Comparison of ENCODE assay signal across 9 mouse cellular contexts in genomic region chr11:114662746-114663362, GRCm38 (mm10). TPM values are rescaled to one million over a fixed set of nuclear protein-coding genes. Genes with fewer than 3 reads are reported as not detected.
DNase-seq lines count a peak whose midpoint lies in the region; ATAC-seq and TF ChIP-seq lines count a peak whose summit lies in the region.
"Had no signal": no experiment of that assay in that cellular context is flagged by ENCODE, and none has a peak within 500 bp of the region (broad histone marks: within the 10 kb centered on the region; RNA-seq: fewer than 3 reads in every experiment).

No protein-coding gene starts in this region.

- peak; percentile 50 for TF ChIP-seq RAD21 in MEL (IDR thresholded peaks at IDR 0.05; ENCODE audit: low read depth, low read length)

- H3K9ac ChIP-seq in liver, embryonic 11.5 days (ENCODE audit: low read depth, low read length), result no peak overlapping the region
- no peak overlapping the region for H3K9ac ChIP-seq in MEL (ENCODE audit: control insufficient read depth, low read depth, low read length, poor library complexity, severe bottlenecking)
- H3K9ac ChIP-seq in liver, postnatal 0 days (replicated peaks), result no peak overlapping the region
- H3K9ac ChIP-seq in intestine, embryonic 16.5 days (ENCODE audit: low read depth, low read length), result no peak overlapping the region
- H3K9ac ChIP-seq: liver, embryonic 13.5 days had no signal

- no peak for TF ChIP-seq POLR2A in MEL (IDR thresholded peaks at IDR 0.05; ENCODE audit: control insufficient read depth in 1 of 2, insufficient read depth in 1 of 2, low read depth in 1 of 2, low read length in 2 of 2, poor library complexity in 1 of 2)

- no peak overlapping the region for H3K4me3 ChIP-seq in liver, embryonic 11.5 days (ENCODE audit: low read depth, low read length)
- no peak overlapping the region for H3K4me3 ChIP-seq in MEL (ENCODE audit: control insufficient read depth in 1 of 2, insufficient read depth in 1 of 2, low read depth in 2 of 2, low read length in 2 of 2)
- H3K4me3 ChIP-seq in liver, postnatal 0 days (ENCODE audit: low read depth, low read length), result no peak overlapping the region
- H3K4me3 ChIP-seq in intestine, embryonic 16.5 days (ENCODE audit: low read length), result no peak overlapping the region
- H3K4me3 ChIP-seq: liver, embryonic 13.5 days had no signal

- H3K36me3 ChIP-seq in liver, embryonic 11.5 days (ENCODE audit: control insufficient read depth, insufficient read depth, low read length), result no peaks in the 10 kb centered on the region
- peaks cover 0 to 3% of the 10 kb centered on the region in 2 experiments; a peak in 2 of 4 replicates for H3K36me3 ChIP-seq in MEL (ENCODE audit: control insufficient read depth in 1 of 2, insufficient read depth in 2 of 2, low read length in 2 of 2)
- no peaks in the 10 kb centered on the region for H3K36me3 ChIP-seq in liver, postnatal 0 days (replicated peaks; ENCODE audit: insufficient read depth, low read length)
- no peaks in the 10 kb centered on the region for H3K36me3 ChIP-seq in intestine, embryonic 16.5 days (ENCODE audit: control insufficient read depth, insufficient read depth, low read length)
- H3K36me3 ChIP-seq: liver, embryonic 13.5 days had no signal

- peaks cover 3% of the 10 kb centered on the region; the same call in 1 of the 2 replicates for H3K4me1 ChIP-seq in liver, embryonic 11.5 days (replicated peaks; ENCODE audit: control insufficient read depth, insufficient read depth, low read length)
- H3K4me1 ChIP-seq in MEL (ENCODE audit: control insufficient read depth in 1 of 2, insufficient read depth in 2 of 2, low read length in 2 of 2), result peaks cover 8 to 10% of the 10 kb centered on the region in 2 experiments; a peak in 3 of 4 replicates
- no peaks in the 10 kb centered on the region for H3K4me1 ChIP-seq in liver, postnatal 0 days (ENCODE audit: insufficient read depth)
- no peaks in the 10 kb centered on the region for H3K4me1 ChIP-seq in intestine, embryonic 16.5 days (ENCODE audit: control insufficient read depth, insufficient read depth, low read length)

- TF ChIP-seq CTCF in MEL (IDR thresholded peaks at IDR 0.05 in 2 of 3, conservative IDR thresholded peaks at IDR 0.05 in 1 of 3; ENCODE audit: control insufficient read depth in 1 of 3, insufficient read depth in 1 of 3, low read depth in 2 of 3, low read length in 3 of 3, poor library complexity in 1 of 3, severe bottlenecking in 1 of 3), result peak; percentile 79 to 90 (median 82)
- TF ChIP-seq CTCF in liver, postnatal 0 days (IDR thresholded peaks at IDR 0.05; ENCODE audit: low read depth), result peak; percentile 80

- peak; percentile 60 for DNase-seq in liver
- no peak for DNase-seq in liver, embryonic 11.5 days (ENCODE audit: low spot score)
- DNase-seq in MEL (ENCODE audit: low read depth, low spot score), result peak; percentile 76
- peak; percentile 80 to 81 for DNase-seq in cerebellum, adult 18-20 months
- peak; percentile 57 to 67 for DNase-seq in frontal cortex, postnatal 36 days (ENCODE audit: low spot score in 2 of 2)
- DNase-seq in liver, postnatal 0 days, result peak; percentile 65
- DNase-seq in right cerebral cortex, postnatal 25 days, result peak; percentile 63
- DNase-seq: liver, embryonic 13.5 days had no signal

- no peak for ATAC-seq in liver, embryonic 11.5 days (replicated peaks; ENCODE audit: low FRiP score)
- ATAC-seq in liver, postnatal 0 days, result no peak
- no peak for ATAC-seq in intestine, embryonic 16.5 days

- no peaks in the 10 kb centered on the region; the same call in 1 of the 2 replicates for H3K79me2 ChIP-seq in MEL (ENCODE audit: control insufficient read depth, insufficient read depth, low read length, poor library complexity)

- peaks cover 4% of the 10 kb centered on the region; the same call in 1 of the 2 replicates for H3K27me3 ChIP-seq in liver, embryonic 11.5 days (replicated peaks; ENCODE audit: control insufficient read depth, insufficient read depth, low read length)
- no peaks in the 10 kb centered on the region for H3K27me3 ChIP-seq in MEL (ENCODE audit: control insufficient read depth in 1 of 2, insufficient read depth in 2 of 2, low read length in 2 of 2)
- H3K27me3 ChIP-seq in liver, postnatal 0 days (ENCODE audit: insufficient read depth, low read length), result no peaks in the 10 kb centered on the region
- H3K27me3 ChIP-seq in intestine, embryonic 16.5 days (replicated peaks; ENCODE audit: control insufficient read depth, insufficient read depth, low read length), result 0 out of 2 replicates have a peak, but pooled peaks cover 2% of the 10 kb centered on the region

- H3K27ac ChIP-seq in liver, embryonic 11.5 days (ENCODE audit: low read depth, low read length), result no peak overlapping the region
- H3K27ac ChIP-seq in MEL (ENCODE audit: control insufficient read depth, low read depth, low read length), result no peak overlapping the region
- H3K27ac ChIP-seq in liver, postnatal 0 days (ENCODE audit: low read depth), result no peak overlapping the region
- no peak overlapping the region for H3K27ac ChIP-seq in intestine, embryonic 16.5 days (ENCODE audit: low read length)
- H3K27ac ChIP-seq: liver, embryonic 13.5 days had no signal

- H3K9me3 ChIP-seq in liver, embryonic 11.5 days (ENCODE audit: control insufficient read depth, low read length), result no peaks in the 10 kb centered on the region
- H3K9me3 ChIP-seq in MEL (replicated peaks; ENCODE audit: insufficient read depth, low read length), result no peaks in the 10 kb centered on the region
- no peaks in the 10 kb centered on the region for H3K9me3 ChIP-seq in liver, postnatal 0 days (ENCODE audit: low read length)
- no peaks in the 10 kb centered on the region for H3K9me3 ChIP-seq in intestine, embryonic 16.5 days (ENCODE audit: control insufficient read depth, low read length)
- H3K9me3 ChIP-seq: liver, embryonic 13.5 days had no signal

- 37% methylated on average over 6 of the region's 6 CpGs for WGBS in liver, embryonic 11.5 days
- 35% methylated on average over 6 of the region's 6 CpGs for WGBS in liver, postnatal 0 days (ENCODE audit: insufficient replicate concordance)
- WGBS in intestine, embryonic 16.5 days, result 33% methylated on average over 6 of the region's 6 CpGs

- no peak for TF ChIP-seq EP300 in MEL (IDR thresholded peaks at IDR 0.05; ENCODE audit: low read depth in 1 of 2, low read length in 2 of 2)
- no peak for TF ChIP-seq EP300 in liver, postnatal 0 days (IDR thresholded peaks at IDR 0.05; ENCODE audit: low read depth)

- H3K4me2 ChIP-seq in liver, embryonic 11.5 days, result no peak overlapping the region
- no peak overlapping the region for H3K4me2 ChIP-seq in liver, postnatal 0 days (ENCODE audit: low read depth, low read length)
- H3K4me2 ChIP-seq in intestine, embryonic 16.5 days (ENCODE audit: low read depth, low read length), result no peak overlapping the region
- H3K4me2 ChIP-seq: liver, embryonic 13.5 days had no signal

TF ChIP-seq in MEL, 35 proteins besides CTCF, POLR2A, EP300 and RAD21:
- TF ChIP-seq SMC3 (IDR thresholded peaks at IDR 0.05; ENCODE audit: low read depth, low read length) (peak; percentile 72), RCOR1 (IDR thresholded peaks at IDR 0.05; ENCODE audit: low read depth, low read length) (peak; percentile 43; the same call in 1 of the 2 replicates), BHLHE40 (IDR thresholded peaks at IDR 0.05; ENCODE audit: borderline replicate concordance, low read depth, low read length) (0 out of 2 replicates have a peak, but pooled peaks have one; percentile 27), ZC3H11A (IDR thresholded peaks at IDR 0.05; ENCODE audit: low read depth, low read length) (peak; percentile 44; the same call in 1 of the 2 replicates), POLR2AphosphoS5 (IDR thresholded peaks at IDR 0.05; ENCODE audit: borderline replicate concordance, low read depth, low read length) (no peak)

RNA-seq across cellular contexts. Expression of gene Rpl38, which starts 5.5 kb away (rescaled TPM):
- 1,440 and 1,641 TPM in 2 replicates for polyA plus RNA-seq in liver, embryonic 11.5 days (2014; fragmentation: Nextera tagmentation; extraction: Ambion mirVana)
- total RNA-seq in MEL (2012; rRNA removed), result 4,892 and 5,142 TPM in 2 replicates
- 1,000 to 10,000 TPM in 1 of 2 experiments, 100 to 1,000 TPM in 1; 851 to 1,236 TPM for polyA plus RNA-seq in MEL (2012; ENCODE audit: insufficient read depth in 1 of 2, insufficient read length in 2 of 2, low read depth in 1 of 2, low replicate concordance in 2 of 2, missing spikeins in 1 of 2)
- polyA plus RNA-seq in liver, postnatal 0 days (2015; fragmentation: Nextera tagmentation; extraction: Ambion mirVana), result 793 and 837 TPM in 2 replicates
- polyA plus RNA-seq in intestine, embryonic 16.5 days (2015; fragmentation: Nextera tagmentation; extraction: Ambion mirVana), result 894 and 926 TPM in 2 replicates

RNA-seq across cellular contexts. Expression of gene Ttyh2, which starts 12.4 kb away (rescaled TPM):
- polyA plus RNA-seq in liver, embryonic 11.5 days (2014; fragmentation: Nextera tagmentation; extraction: Ambion mirVana), result 7.1 and 7.4 TPM in 2 replicates
- total RNA-seq in MEL (2012; rRNA removed), result 9.7 and 10.4 TPM in 2 replicates
- polyA plus RNA-seq in MEL (2012; ENCODE audit: insufficient read depth in 1 of 2, insufficient read length in 2 of 2, low read depth in 1 of 2, low replicate concordance in 2 of 2, missing spikeins in 1 of 2), result 1 to 10 TPM in 1 of 2 experiments, not detected in 1; 7.2 TPM
- polyA plus RNA-seq in liver, postnatal 0 days (2015; fragmentation: Nextera tagmentation; extraction: Ambion mirVana), result 22.1 and 23.7 TPM in 2 replicates
- 39.1 and 48.3 TPM in 2 replicates for polyA plus RNA-seq in intestine, embryonic 16.5 days (2015; fragmentation: Nextera tagmentation; extraction: Ambion mirVana)
